Mouse (Mus musculus) retina, embryonic 14.5 days (tissue): ENCODE measurements around the gene Cep170b.

Experiments used
- DNase-seq: peaks from one replicate; pipeline ENCODE4 v3.0.0-alpha.2; 2015; ENCODE audit warnings: low spot score

The Cep170b gene

GRCm38 (mm10) chr12:112764141-112764540 lies 43.9 kb downstream of the Cep170b start:
- no peak for DNase-seq

DNA sequence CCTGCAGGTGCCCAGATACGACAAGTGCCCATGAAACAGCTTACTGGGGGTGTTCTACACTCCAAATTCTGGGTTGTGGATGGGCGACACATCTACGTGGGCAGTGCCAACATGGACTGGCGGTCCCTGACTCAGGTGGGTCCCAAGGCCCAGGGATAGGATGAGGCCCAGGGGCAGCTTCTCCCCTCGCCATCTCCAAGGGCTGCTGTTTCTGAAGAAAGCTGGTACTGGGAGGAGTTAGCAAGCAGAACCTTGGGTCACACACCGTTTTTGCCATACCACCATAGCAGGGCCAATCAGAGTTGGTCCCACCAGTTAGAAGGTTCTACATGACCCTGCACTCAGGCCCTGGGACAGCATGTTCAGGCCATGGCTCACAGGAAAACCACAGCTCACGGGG lies 44.7 kb downstream of the Cep170b start:
- DNase-seq, result no peak

- no peak for DNase-seq
Measured at GRCm38 (mm10) chr12:112766586-112766985, 46.3 kb downstream of the Cep170b start.

GRCm38 (mm10) chr12:112767036-112767890 lies 47.0 kb downstream of the Cep170b start:
- no peak for DNase-seq

DNA sequence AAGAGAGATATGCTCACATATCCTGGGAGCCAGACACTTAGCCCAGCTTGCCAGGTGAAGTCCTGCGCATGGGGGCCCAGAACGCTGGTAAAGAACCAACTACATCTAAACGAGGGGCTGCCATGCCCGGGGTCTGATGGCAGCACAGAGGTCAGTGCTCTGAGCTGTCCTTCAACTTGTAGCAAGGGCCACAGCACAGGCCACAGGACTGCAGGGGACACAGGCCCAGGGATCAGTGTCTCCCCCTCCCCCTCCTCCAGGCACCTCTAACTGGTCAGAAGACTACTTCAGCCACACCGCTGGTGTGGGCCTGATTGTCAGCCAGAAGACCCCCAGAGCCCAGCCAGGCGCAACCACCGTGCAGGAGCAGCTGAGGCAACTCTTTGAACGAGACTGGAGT lies 47.9 kb downstream of the Cep170b start:
- no peak for DNase-seq

GRCm38 (mm10) chr12:112769031-112769430 lies 48.8 kb downstream of the Cep170b start:
- no peak for DNase-seq

DNA sequence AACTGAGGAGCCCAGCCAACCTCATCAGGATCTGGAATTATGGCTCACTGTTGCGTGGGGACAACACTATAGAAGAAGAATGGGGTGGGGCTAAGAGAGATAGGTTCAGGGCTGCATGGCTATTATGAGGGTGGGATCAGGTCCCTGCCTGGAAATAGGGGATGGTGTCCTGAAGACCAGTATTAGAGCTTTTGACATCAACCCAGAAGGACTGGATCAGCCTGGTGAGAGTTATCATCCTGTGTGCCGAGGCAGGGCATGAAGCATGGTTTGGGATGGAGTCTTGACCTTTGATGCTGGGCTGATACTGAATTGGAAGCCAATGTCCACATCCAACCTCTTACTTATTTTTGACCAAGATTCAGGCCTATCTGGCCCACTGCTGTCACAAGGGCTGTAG lies 49.5 kb downstream of the Cep170b start:
- no peak for DNase-seq

DNA sequence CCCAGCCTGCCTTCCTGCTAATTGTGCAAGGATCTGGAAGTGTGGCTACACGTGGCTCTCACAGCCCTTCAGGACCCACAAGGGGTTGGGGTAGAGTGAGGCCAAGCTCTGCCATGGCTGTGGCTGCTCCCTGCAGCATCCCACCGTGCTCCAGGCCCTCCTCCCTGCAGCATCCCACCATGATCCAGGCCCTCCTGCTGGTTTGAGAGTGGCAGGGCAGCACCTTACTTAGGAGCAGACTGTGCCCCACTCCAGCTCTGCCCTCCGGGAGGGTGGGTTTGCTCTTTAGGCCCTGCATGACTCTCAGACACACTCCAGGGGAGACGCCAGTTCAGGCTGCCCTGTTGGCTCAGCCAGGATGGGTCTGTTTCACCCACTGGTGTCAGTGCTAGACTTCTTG lies 50.1 kb downstream of the Cep170b start:
- DNase-seq, result no peak

DNA sequence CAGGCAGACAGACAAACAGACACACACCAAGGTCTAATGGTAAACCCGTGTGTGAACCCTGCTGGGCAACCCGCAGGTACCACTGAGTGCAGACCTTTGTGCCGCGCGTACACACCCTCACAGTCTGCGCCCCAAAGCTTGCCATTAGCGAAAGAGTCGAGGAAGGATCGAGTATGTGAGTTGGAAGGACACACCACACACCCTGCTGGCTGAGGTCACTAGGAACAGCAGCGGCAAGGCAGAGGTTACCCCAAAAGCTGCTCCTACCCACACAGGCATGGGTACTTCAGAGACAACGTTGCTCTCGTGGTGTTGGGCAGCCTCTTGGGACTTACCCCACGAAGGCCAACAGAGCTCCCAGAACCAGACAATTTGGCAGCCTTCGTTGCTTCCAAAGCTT lies 52.1 kb downstream of the Cep170b start:
- DNase-seq, result no peak

DNA sequence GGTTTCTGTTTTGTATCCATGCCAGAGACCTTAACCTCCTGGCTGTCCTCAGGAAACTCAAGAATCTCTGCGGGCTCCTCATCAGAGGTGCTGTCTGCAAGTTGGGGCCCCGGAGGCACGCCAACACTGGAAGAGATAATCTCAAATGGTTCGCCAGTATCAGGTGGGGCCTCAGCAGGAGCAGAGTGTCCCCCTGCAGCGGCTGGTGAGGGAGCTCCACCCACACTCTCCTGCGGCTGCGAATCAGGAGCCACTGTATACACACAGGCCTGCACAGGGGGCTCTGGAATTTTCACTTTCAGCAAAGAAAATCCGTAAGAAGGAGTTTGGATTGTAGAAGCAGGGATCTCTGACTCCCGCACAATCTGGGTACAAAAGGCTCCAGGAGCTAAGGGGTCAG lies 53.1 kb downstream of the Cep170b start:
- DNase-seq, result no peak

- no peak for DNase-seq
Measured at GRCm38 (mm10) chr12:112774026-112774425, 53.8 kb downstream of the Cep170b start.

DNA sequence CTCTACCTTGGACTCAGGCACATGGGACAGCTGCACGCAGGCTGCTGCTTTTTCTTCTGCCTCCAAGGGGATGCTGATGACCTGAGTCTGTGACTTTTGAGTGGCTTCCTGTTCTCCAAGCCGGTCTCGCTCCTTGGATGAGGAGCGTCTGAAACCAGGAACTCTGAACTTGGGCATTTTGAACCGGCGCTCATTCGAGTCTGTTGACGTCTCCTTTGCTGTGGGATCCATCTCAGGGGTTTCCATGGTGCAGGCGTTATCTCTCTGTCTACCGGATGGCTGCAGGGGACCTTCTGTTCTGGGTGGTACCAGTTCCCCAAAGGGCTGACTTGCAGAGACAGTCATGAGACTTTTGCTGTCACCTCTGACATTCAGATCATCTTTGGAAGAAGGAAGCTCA lies 54.2 kb downstream of the Cep170b start:
- DNase-seq, result no peak

DNA sequence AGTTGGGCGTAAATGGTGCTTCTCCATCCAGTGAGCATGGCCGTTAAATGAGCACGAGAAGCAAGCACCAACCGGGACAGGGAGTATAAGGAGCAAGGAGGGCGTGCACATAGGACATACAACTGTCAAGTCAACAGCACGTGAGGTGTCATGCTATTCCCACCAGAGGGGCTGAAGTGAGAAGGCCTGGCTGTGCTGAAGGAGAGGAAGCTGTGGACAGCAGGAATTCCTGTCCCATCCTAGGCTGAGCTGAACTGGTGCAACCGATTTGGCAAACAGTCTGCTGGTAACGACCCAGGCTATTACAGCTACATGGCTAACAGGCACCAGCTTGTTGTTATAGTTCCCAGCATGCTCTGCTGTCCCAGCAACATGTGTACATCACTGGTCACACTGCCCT lies 70.8 kb downstream of the Cep170b start:
- DNase-seq, result no peak

DNA sequence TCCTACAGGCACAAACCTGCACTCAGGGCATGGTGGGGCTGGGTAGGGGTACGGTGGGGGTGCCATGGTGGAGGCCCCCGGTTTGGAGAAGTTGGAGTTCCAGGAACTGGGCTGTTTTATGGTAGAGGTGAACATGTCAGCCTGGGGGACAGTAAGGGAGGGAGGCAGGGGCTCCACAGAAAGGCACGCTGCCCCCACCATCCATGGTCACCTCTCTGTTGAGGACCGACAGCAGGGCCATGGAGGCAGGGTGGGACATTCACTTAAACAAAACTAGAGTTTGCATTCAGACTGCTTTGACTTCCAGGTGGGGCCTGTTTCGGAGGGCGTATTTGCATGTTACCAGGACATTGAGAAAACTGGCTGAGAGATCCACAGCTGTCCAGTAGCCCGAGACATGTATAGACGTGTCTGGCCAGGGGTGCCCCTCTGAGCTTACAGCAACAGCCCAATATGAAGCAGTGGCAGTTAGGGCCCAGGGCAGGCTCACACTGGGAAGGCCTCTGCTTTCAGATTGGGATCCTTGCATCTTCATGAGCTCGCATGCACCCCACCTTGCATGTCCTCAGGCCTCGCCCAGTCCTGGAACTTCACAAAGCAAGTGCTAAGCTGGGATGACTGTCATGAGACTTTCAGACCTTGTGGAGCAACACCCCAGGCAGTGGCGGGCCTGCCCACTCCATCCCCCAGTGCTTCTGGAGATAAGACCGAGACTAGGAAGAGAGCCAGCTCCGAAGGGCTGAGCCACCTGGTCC lies 73.5 kb downstream of the Cep170b start:
- no peak for DNase-seq

- no peak for DNase-seq
Measured at GRCm38 (mm10) chr12:112794356-112794816, 74.1 kb downstream of the Cep170b start.

GRCm38 (mm10) chr12:112794998-112795397 lies 74.7 kb downstream of the Cep170b start:
- no peak for DNase-seq

DNA sequence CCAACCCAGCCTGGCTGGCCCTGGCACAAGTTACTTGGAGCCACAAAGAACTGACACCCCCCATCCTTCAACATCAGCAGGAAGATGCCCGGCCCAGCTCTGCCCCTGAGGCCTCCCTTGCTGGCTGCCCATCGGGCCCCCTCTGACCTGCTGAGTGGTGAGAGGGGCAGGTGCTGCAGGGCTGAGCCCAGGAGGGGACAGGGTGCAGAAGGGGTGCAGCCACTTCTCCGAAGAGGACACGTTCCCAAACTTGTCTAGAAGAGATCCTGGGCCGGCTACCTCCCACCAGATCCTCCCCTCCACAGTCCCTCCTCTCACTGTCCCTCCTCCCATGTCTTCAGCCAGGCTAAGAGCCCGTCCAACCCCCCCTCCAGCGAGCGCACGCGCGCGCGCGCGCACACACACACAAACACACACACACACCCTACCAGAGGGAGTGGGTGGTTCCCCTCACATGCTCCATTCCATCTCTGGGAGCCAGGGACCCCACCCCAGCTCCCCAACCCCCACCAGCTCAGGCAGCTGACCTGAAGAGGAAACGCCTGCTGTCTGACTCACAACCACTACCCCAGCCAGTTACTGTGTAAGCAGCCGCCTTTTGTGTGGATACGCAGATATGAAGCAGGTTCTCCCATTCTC lies 75.3 kb downstream of the Cep170b start:
- no peak for DNase-seq
